Mouse (Mus musculus) WW6 (cell line): ENCODE measurements around the gene Rgs3.

Experiments used
- DNase-seq: peaks from one replicate; pipeline ENCODE4 v3.0.0-alpha.2; 2013; ENCODE audit warnings: low read depth, low spot score

Gene Rgs3

DNA sequence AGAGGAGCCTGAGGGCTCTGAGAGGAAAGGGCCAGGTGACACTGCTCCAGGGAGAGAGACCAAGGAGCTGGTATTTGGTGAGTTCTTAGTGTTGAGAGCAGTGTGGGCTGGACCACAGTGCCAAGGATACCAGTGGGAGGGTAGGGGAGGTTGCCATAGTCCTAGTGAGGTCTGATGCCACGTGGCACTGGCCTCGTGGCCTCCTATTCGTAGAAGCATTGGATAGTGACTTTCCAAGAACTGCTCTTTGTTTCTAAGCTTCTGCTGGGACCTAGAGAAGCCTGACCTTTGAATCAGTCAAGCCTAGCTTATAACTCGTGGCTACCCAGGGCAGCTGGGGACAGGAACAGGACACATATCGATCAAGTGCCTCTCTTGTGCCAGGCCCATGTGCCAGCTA is 164.1 kb downstream of the Rgs3 start:
- no peak for DNase-seq

DNA sequence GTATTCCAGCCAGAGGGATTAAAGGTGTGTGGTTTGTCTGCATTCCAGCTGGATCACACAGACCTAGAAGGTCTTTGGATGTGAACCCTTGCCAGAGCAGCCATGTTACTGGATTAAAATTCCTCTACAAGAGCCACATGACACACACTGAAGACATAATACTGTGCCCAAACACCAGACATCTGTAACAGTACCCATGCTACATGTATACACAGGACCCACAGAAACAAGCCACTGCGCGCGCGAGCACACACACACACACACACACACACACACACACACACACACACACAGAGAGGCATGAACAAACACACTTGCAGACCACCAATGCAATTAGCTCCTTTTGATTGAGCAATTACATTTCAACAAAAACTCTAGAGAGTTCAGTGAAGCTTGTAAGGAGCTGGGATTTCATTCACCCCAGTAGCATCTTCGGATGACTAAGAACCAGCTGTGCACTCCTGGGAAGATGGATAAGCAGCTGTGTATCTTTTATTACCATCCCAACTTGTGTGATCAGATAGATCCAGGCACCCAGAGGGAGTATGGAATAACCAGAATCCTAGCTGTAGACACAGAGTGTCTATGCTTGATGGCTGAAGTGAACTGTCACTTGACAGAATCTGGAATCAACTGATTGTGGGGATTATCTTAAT is 166.8 kb downstream of the Rgs3 start:
- DNase-seq: no peak

DNA sequence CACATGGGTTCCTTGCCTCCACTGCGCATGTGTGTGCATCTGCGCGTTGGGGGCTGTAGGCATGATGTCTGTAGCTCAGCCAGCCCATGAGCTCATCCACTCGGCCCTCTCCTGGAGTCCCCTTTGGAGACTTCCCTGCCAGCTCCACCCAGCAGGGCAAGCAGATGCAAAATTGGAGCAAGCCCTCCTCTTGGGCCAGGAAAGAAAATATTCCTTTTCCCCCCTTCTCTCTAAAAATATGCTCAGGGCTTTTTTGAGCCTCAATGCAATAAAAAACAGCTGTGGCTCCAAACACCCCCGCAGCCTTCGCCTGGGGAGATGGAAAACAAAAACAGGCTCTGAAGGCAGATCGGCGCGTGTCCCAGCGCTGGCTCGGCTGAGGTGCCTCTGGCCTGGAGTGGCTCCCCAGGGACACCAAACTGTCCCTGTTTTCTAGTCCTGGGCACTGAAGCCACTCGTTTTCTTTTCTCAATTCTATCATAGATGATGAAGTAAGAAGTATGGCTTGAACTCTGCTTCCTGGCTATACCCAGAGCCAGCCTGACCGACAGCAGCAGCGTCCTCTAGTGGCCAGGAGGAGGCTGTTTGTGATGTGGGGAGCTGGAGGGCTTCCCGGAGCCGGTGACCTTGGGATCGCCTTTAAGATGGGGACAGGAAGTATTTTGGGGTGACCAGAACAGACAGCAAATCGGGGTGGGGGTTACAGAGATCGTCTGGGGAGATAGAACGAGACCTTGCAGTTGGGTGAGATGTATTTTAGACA is 168.1 kb downstream of the Rgs3 start:
- DNase-seq: no peak

DNA sequence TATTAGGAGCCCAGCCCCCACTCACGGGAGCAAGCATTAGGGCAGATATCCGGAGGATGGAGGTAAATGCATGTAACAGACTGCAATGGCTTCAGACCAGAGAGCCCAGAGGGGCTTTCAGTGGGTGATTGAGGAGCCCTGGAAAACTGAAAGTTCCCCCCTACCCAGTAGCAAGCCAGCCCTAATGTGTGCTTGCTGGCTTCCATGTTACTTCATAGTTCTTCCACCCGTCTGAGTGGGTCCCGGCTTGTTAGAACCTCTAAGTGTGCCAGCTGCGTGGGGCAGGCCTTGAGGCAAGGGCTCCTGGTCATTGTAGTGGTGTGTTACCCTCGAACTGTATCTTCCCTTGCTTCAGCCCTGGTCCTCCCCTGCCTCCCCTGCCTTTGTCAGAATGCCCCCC is 168.8 kb downstream of the Rgs3 start:
- no peak for DNase-seq

DNA sequence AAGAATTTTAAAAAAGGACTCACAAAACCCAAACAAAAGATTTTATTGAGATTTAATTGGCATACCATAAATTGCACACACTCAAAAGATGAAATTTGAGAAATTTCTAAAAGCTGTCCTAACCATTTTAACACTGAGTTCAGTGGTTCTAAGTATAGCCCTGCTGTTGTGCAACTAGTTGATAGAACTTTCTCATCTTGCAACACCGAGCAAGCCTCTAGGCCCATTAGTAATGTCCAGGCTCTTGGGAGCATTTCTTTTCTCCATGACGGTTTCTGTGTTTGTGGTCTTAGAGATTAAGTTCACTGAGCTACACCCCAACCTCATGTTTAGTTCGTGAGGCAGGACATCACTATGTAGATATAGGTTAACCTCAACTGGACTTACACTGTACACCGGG is 169.5 kb downstream of the Rgs3 start:
- no peak for DNase-seq

DNA sequence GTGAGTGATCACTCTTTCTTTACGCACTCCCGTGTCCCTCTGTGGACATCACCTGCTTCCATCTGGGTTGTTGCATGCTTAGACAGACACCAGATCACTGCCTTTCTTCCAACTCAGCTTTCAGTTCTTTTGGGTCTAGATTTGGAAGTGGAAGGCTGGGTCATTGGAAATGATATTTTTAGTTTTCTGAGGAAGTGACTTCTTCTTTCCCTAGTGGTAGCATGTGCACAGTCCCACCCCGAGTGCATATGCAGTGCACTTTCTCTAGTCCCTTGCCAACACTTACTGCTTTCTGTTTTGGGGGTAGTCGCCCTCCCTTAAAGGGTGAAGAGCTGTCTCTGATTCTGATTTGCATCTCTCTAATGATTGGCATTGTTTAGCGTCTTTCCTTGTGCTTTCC is 170.3 kb downstream of the Rgs3 start:
- DNase-seq: no peak

DNA sequence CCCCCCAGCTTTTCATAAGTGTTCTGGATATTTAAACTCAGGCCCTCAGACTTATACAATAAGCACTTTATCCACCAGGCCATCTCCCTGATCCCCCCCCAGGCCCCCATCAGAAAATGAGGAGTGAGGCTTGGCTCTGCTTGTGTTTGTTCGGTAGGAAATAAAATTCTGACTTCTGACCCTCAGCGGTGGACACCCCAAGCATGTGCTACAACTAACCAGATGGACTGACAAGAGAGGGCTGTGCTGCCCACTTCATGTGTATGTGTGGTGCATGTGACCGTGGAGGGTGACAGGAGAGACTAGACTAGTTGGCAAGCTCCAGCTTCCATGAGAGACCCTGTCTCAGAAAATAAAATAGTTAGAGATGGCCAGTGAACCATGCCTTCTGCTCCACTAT is 171.2 kb downstream of the Rgs3 start:
- DNase-seq: no peak

DNA sequence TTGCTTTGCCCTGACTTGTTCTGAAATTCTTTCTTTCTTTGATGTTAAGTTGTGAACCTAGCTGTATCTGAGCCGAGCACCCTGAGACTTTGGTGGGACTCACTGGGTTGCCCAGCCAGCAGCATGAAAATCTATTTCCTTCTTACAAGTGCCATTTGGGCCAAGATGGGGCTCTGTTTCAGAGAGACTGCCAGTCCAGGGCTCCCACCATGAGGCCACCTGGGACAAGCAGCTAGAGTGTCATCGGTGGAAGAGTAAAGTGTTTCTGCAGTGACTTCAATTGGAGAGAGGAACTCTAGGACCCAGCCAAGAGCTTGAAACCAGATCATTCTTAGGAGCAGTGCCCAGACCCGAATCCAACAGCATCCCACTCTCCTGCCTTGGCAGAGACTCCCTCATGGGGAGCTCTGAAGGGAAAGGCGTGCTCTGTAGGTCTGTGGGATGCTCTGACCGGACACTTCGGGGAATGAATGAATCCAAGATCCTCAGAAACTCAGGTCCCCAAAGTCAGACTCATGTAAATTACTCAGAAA is 171.9 kb downstream of the Rgs3 start:
- DNase-seq: no peak

DNA sequence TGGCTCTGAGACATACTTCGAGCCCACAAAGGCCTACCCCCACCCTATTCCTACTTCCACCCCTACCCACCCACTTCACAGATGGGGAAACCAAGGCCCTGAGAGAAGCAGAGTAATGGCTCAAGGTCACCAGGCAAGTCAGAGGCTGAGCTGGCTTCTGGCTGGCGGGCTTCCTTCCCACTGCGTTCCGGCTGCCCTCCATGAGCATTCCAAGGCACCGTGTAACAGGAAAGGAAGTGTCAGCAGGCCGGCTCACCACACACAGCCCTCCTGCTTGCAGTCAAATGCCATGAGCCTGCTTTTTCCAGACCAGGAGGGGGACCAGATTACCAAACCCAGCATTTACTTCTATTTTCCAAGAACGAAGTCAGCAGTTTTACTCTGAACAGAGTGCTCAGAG is 172.4 kb downstream of the Rgs3 start:
- no peak for DNase-seq

DNA sequence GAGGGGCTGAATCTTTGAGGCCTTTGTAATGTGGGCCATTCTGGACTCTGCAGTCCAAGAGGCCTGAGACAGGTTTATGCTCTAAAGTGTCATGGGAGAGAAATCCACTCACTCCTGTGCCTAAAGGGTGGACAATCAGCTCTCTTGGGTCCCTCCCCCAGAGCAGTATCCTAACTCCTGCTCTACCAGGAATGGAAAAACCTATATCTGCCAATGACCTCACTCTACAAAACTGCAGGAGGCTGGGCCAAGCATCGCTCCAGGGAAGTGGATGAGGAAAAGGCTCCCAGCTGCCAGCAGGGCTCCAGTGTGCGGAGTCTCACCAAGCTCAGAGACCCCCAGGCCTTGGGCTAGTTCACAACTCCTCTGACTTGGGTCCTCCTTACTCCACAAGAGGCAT is 173.2 kb downstream of the Rgs3 start:
- no peak for DNase-seq

DNA sequence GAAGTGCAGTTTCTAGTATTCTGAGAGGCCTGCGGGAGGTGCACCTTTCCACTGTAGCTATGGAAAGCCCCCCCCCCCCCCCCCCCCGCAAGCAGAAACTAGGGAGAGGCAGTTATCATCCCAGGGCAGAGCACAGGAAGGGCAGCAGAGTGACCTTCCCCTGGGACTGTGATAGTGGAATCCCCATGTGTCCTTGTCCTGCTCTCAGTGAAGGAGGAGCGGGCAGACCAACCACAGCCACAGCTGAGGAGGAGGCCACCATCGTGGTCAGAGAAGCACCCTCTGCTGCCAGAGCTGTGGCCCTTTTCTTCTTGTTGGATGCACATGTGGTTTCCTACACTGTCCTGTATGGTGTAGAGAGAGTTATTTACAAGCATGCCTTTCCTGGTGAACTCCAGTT is 174.3 kb downstream of the Rgs3 start:
- DNase-seq: no peak

DNA sequence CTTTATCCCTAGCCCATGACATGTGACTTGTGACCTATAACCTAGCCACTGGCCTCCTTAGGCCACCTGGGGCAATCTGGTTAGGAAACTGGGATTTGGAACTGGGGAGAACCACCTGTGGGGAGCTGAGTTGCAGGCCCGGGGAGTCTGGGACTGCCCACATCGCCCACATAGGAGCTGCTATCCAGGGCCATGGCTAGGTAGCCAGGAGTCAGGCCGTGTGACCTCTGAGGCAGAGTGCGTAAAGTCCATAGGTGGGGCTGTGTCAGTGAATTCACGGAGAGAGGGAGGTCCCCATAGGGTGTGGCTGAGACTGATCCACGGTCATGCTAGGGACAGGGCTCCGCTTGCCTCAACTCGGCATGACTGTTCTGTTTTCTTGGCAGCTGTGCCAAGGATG is 175.6 kb downstream of the Rgs3 start:
- no peak for DNase-seq

DNA sequence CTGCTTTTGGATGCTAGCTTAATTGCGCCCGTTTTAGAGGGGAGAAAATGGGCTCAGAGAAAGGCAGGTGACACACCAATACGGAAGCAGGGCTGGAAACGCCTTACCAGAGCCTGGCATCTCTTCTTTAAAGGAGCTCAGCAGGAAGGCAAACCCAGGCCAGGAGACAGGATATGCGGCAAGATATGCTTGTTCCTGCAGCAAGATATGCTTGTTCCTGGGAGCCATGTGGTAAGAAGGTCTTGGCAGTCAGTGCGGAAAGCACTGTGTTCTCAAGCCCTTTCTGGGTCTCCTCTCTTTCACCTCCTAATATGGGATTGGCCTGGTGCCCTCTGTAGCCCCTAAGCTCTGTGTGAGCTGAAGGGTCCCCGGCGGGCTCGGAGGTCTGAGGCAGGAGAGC is 176.2 kb downstream of the Rgs3 start:
- no peak for DNase-seq

DNA sequence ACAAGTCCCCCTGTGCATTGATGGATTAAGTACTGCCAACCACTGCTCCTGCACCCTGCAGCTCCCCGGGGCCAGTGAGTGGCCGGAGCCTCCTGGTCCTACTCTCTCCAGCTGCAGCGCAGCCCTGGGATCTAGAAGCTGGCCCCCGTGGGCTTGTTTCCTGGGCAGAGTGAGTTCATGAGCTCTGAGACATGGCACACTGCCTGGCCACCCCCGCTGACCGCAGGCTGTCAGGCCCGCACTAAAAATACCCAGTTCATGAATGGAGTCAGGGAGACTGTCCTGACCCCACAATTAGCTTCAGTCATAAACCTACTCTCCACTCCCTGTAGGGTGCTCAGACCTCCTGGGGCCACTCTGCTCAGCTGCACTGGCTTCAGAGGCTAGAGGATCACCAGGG is 176.8 kb downstream of the Rgs3 start:
- no peak for DNase-seq

DNA sequence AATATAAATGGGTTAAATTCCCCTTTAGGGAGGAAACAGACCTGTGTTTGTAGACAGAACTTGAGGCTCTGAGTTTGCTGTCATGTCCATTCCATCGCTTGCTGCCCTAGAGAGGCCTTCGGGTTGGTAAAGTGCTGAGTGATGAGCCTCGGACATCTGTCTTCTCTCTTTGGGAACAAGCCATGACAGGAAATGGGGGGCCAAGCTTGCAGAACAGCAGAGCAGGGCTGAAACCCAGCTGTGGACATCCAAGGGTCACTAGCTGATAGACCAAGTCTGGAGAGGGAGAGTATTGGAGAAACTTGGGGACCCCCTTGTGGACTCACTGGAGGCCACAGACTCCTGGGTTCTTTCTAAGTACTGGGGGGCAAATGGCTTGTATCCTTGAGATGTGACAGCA is 177.3 kb downstream of the Rgs3 start:
- DNase-seq: no peak

DNA sequence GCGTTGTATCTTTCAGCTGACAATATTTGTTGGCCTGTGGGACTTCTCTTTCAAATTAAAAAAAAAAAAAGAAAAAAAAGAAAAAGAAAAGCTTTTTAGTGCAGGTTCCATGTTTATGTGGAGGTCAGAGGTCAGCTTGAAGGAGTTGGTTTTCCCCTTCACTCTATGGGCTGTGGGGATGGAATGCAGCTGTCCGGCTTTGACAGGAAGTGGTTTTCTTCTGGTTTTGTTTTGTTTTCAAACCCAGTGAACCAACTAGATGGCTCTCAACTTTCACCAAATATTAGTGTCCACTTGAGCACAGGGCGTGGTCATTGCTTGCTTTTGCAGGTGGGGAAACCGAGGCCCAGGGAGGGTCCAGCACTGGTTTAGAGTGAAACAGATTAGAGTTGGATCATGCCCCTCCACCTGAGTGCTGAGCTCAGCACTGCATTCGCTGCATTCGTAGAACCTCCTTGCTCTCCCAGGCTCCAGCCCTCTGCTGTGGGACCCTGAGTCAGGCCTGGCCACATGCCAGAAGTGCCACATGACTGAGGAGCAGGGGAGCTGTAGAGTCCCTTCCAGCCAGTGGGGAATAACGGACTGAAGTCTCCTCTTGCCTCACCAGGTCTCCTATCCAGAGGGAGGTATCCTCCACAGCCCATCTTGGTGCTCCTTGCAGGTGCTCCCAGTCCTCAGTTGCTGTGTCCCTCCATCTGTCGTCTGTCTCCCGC is 178.5 kb downstream of the Rgs3 start:
- DNase-seq: no peak

DNA sequence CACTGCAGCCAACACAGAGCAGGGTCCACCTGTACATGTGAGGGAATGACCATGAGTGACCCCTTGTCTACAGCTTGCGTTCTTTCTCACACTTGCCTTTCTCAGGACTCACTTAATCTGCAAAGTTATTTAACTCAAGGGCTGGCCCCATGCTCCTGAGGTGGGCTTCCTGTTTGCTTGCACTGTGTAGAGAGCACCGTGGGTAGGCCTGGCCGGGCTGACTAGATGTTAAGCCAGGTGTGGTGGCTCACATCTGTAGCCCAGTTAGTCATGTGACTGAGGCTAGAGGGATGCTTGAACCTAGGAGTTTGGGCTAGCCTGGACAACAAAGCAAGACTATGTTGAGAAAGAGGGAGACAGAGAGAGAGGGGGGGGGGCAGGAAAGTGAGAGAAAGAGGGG is 179.3 kb downstream of the Rgs3 start:
- DNase-seq: no peak

DNA sequence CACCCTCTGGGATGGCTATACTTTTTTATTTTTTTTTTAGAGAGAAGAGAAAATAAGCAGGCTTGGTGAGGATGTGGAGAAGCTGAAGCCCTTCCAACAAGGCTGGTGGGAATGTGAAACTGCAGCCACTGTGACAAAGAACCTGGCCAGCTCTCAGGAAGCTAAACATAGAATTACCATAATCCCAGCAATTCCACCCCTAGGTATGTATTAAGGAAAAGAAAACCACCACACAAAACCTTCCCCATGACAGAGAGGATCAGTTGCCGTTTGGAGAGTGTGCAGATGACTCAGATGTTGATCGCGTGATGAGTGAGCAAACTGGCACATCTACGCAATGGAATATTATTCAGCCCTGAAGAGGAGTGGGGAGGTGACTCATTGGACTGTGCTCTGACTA is 179.9 kb downstream of the Rgs3 start:
- DNase-seq: no peak

DNA sequence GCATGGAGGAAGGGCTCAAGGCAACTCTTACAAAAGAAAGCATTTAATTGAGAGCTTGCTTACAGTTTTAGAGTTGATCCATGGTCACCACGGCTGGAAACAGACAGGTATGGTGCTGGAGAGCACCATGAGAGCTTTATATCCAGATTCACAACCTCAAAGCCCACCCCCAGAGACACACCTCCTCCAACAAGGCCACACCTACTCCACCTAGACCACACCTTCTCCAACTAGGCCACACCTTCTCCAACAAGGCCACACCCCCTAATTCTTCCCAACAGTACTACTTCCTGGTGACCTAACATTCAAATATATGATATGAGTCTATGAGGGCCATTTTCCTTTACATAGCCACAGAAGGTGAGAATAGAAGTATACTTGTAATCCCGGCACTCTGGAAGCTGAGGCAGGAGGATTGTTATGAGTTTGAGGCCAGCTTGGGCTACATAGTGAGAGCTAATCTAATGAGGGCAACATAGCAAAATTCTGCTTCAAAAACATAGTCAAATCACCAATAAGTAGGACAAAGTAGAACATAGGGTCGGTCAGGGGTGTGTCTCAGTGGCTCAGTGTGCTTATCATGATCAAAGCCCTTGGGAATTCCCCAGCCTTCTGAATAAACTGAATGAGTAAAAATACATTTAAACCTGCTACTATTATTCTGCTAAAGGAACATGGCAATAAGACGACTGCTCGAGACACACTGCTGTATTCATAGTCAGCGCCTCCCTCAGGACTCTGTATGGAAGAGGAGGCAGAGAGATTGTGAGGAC is 180.8 kb downstream of the Rgs3 start:
- no peak for DNase-seq

DNA sequence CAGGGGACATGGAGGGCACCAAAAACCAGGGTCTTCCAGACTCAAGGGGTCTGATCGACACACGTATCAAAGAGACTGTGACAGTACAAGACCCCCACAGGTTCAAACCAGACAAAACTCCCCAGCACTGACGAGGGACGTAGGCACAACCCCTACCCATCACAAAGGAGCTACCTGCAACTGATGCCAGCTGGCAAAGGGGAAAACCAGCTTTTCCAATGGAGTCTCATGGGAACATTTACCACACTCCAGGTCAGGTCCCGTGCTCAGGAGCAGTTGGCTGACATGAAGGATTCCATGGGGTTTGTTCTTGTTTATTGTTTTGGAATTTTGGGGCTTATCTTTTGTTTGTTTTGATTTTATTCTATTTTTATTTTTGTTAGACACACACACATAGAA is 181.4 kb downstream of the Rgs3 start:
- no peak for DNase-seq

DNA sequence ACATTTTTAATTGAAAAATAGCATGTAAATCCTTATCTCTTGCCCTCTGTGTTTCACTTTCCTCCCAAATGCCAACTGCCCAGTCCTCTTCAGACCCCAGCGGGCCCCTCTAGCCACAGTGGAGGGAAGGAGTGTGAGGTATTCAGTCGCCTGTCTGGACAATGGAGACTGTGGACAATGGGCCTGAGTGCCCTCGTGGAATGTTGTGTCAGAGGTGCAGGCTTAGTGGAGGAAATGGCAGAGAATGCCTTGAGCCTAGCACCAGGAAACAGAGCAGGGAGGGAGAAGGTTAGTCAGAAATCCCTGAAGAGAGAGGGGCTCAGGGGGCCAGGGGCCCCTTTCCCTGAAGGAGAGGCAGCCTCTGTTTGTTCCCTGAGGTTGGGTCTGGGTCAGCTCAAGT is 182.0 kb downstream of the Rgs3 start:
- DNase-seq: no peak
